In the genomic region with DNA sequence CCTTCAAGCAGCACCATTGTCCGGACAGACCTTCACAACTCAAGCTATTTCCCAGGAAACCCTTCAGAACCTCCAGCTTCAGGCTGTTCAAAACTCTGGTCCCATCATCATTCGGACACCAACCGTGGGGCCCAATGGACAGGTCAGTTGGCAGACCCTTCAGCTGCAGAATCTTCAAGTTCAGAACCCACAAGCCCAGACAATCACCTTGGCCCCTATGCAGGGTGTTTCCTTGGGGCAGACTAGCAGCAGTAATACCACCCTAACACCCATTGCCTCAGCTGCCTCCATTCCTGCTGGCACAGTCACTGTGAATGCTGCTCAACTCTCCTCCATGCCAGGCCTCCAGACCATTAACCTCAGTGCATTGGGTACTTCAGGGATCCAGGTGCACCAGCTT, we compare ENCODE assay signal across 15 mouse cellular contexts. TPM values are rescaled to one million over a fixed set of nuclear protein-coding genes. Genes with fewer than 3 reads are reported as not detected.
DNase-seq lines count a peak whose midpoint lies in the region; ATAC-seq and TF ChIP-seq lines count a peak whose summit lies in the region.
"Had no signal": no experiment of that assay in that cellular context is flagged by ENCODE, and none has a peak within 500 bp of the region (broad histone marks: within the 10 kb centered on the region; RNA-seq: fewer than 3 reads in every experiment).

No protein-coding gene starts in this region.

- 92% methylated on average over 3 of the region's 3 CpGs for WGBS in heart, embryonic 15.5 days
- 92% methylated on average over 3 of the region's 3 CpGs for WGBS in embryonic facial prominence, embryonic 15.5 days
- WGBS in liver, embryonic 13.5 days (ENCODE audit: insufficient replicate concordance), result 91% methylated on average over 3 of the region's 3 CpGs

- no peak for TF ChIP-seq EP300 in ES-Bruce4 (IDR thresholded peaks at IDR 0.05; ENCODE audit: insufficient read depth, low read depth, low read length)

- H3K27me3 ChIP-seq in heart, embryonic 15.5 days, result no peaks in the 10 kb centered on the region
- no peaks in the 10 kb centered on the region for H3K27me3 ChIP-seq in ES-Bruce4 (ENCODE audit: control insufficient read depth, insufficient read depth, low read length, poor library complexity, severe bottlenecking)
- no peaks in the 10 kb centered on the region for H3K27me3 ChIP-seq in embryonic facial prominence, embryonic 15.5 days
- H3K27me3 ChIP-seq in liver, embryonic 13.5 days, result no peaks in the 10 kb centered on the region

- peaks cover 41% of the 10 kb centered on the region for H3K4me1 ChIP-seq in heart, embryonic 15.5 days (replicated peaks)
- peaks cover 3% of the 10 kb centered on the region for H3K4me1 ChIP-seq in ES-Bruce4 (ENCODE audit: control insufficient read depth, insufficient read depth, low read length)
- peaks cover 52% of the 10 kb centered on the region for H3K4me1 ChIP-seq in embryonic facial prominence, embryonic 15.5 days
- H3K4me1 ChIP-seq in liver, embryonic 13.5 days (replicated peaks), result peaks cover 64% of the 10 kb centered on the region

- H3K9ac ChIP-seq in heart, embryonic 15.5 days, result no peak overlapping the region
- H3K9ac ChIP-seq in ES-Bruce4 (ENCODE audit: low read depth, poor library complexity, severe bottlenecking), result no peak overlapping the region
- H3K9ac ChIP-seq in embryonic facial prominence, embryonic 15.5 days, result no peak overlapping the region
- H3K9ac ChIP-seq in liver, embryonic 13.5 days, result peak overlapping the region; percentile 35

- no peak overlapping the region for H3K27ac ChIP-seq in heart, embryonic 15.5 days
- no peak overlapping the region for H3K27ac ChIP-seq in ES-Bruce4 (ENCODE audit: insufficient read depth, low read length)
- H3K27ac ChIP-seq in embryonic facial prominence, embryonic 15.5 days (replicated peaks), result no peak overlapping the region
- H3K27ac ChIP-seq in liver, embryonic 13.5 days, result peak overlapping the region; percentile 48

- ATAC-seq in heart, embryonic 15.5 days (replicated peaks; ENCODE audit: insufficient number of reproducible peaks, insufficient read depth, low FRiP score, low read depth), result no peak
- no peak for ATAC-seq in embryonic facial prominence, embryonic 15.5 days (ENCODE audit: insufficient number of reproducible peaks, low FRiP score, low TSS enrichment, low read depth)
- no peak for ATAC-seq in liver, embryonic 13.5 days (ENCODE audit: low read depth)

- no peak for TF ChIP-seq POLR2A in ES-Bruce4 (IDR thresholded peaks at IDR 0.05; ENCODE audit: insufficient read depth, low read length)

- H3K4me3 ChIP-seq in heart, embryonic 15.5 days, result 0 out of 2 replicates have a peak overlapping the region, but pooled peaks have one; percentile 3
- 0 out of 2 replicates have a peak overlapping the region, but pooled peaks have one; percentile 6 for H3K4me3 ChIP-seq in ES-Bruce4 (ENCODE audit: low read depth, low read length)
- H3K4me3 ChIP-seq in embryonic facial prominence, embryonic 15.5 days (replicated peaks), result no peak overlapping the region
- peak overlapping the region; percentile 20; the same call in 1 of the 2 replicates for H3K4me3 ChIP-seq in liver, embryonic 13.5 days (replicated peaks)

- no peaks in the 10 kb centered on the region for H3K9me3 ChIP-seq in heart, embryonic 15.5 days (replicated peaks)
- no peaks in the 10 kb centered on the region for H3K9me3 ChIP-seq in ES-Bruce4 (replicated peaks; ENCODE audit: control insufficient read depth, insufficient read depth, low read length, poor library complexity, severe bottlenecking)
- no peaks in the 10 kb centered on the region for H3K9me3 ChIP-seq in embryonic facial prominence, embryonic 15.5 days (replicated peaks)
- no peaks in the 10 kb centered on the region for H3K9me3 ChIP-seq in liver, embryonic 13.5 days (replicated peaks)

- no peak for DNase-seq in heart, adult 8-10 months (ENCODE audit: low spot score)
- DNase-seq in liver, embryonic 13.5 days, result no peak
- DNase-seq in adrenal gland, adult 18-20 months (ENCODE audit: low spot score in 2 of 2), result no peak
- DNase-seq in right cerebral cortex, adult 2 months (ENCODE audit: low spot score in 2 of 2), result no peak
- no peak for DNase-seq in embryo, embryonic 9.5 days (ENCODE audit: extremely low spot score)
- DNase-seq: adrenal gland, postnatal 10 days; gastrocnemius, postnatal 25 days; kidney, postnatal 25 days; left cerebral cortex, postnatal 4 days had no signal

- TF ChIP-seq CTCF in ES-Bruce4 (IDR thresholded peaks at IDR 0.05; ENCODE audit: low read depth, low read length), result no peak

- H3K36me3 ChIP-seq in heart, embryonic 15.5 days, result peaks cover 43% of the 10 kb centered on the region
- peaks cover 57% of the 10 kb centered on the region for H3K36me3 ChIP-seq in ES-Bruce4 (ENCODE audit: control insufficient read depth, insufficient read depth, low read length, poor library complexity, severe bottlenecking)
- H3K36me3 ChIP-seq in embryonic facial prominence, embryonic 15.5 days, result peaks cover 49% of the 10 kb centered on the region
- H3K36me3 ChIP-seq in liver, embryonic 13.5 days, result peaks cover 65% of the 10 kb centered on the region

- H3K4me2 ChIP-seq in heart, embryonic 15.5 days, result 0 out of 2 replicates have a peak overlapping the region, but pooled peaks have one; percentile 16
- peak overlapping the region; percentile 27 for H3K4me2 ChIP-seq in embryonic facial prominence, embryonic 15.5 days (replicated peaks)
- H3K4me2 ChIP-seq in liver, embryonic 13.5 days, result peak overlapping the region; percentile 38

RNA-seq across cellular contexts. Expression of gene Sp1, which starts 3.3 kb away (rescaled TPM):
- 4.7 and 5.0 TPM in 2 replicates for polyA plus RNA-seq in heart, embryonic 15.5 days (2015; fragmentation: Nextera tagmentation; extraction: Ambion mirVana)
- 10 to 100 TPM; 31.8 to 43.8 (median 38.7) TPM for total RNA-seq in heart, adult 8-10 months (2022)
- polyA plus RNA-seq in ES-Bruce4 (2011; ENCODE audit: insufficient read depth, insufficient read length, low read depth, missing spikeins), result 103 and 106 TPM in 2 replicates
- 10.0 and 11.8 TPM in 2 replicates for polyA plus RNA-seq in embryonic facial prominence, embryonic 15.5 days (2015; fragmentation: Nextera tagmentation; extraction: Ambion mirVana)
- 4.0 and 4.3 TPM in 2 replicates for polyA plus RNA-seq in liver, embryonic 13.5 days (2015; fragmentation: Nextera tagmentation; extraction: Ambion mirVana)
- total RNA-seq in adrenal gland, adult 18-20 months (2021), result 10 to 100 TPM; 61.1 to 62.1 TPM

RNA-seq across cellular contexts. Expression of gene Amhr2, which starts 35.9 kb away (rescaled TPM):
- polyA plus RNA-seq in heart, embryonic 15.5 days (2015; fragmentation: Nextera tagmentation; extraction: Ambion mirVana), result 4.9 and 5.7 TPM in 2 replicates
- under 1 TPM; 0.19 to 1.00 (median 0.63) TPM for total RNA-seq in heart, adult 8-10 months (2022)
- 1.8 and 2.8 TPM in 2 replicates for polyA plus RNA-seq in ES-Bruce4 (2011; ENCODE audit: insufficient read depth, insufficient read length, low read depth, missing spikeins)
- polyA plus RNA-seq in embryonic facial prominence, embryonic 15.5 days (2015; fragmentation: Nextera tagmentation; extraction: Ambion mirVana), result 0.59 and 0.75 TPM in 2 replicates
- polyA plus RNA-seq in liver, embryonic 13.5 days (2015; fragmentation: Nextera tagmentation; extraction: Ambion mirVana), result 0.14 and 0.42 TPM in 2 replicates
- total RNA-seq in adrenal gland, adult 18-20 months (2021), result 1 to 10 TPM; 1.5 to 2.0 TPM
- total RNA-seq: common myeloid progenitor, adult 5-6 weeks had no signal
- polyA plus RNA-seq: neural tube, embryonic 11.5 days had no signal

RNA-seq across cellular contexts. Expression of gene Sp7, which starts 42.3 kb away (rescaled TPM):
- polyA plus RNA-seq in heart, embryonic 15.5 days (2015; fragmentation: Nextera tagmentation; extraction: Ambion mirVana), result 0.15 and 0.22 TPM in 2 replicates
- not detected for total RNA-seq in heart, adult 8-10 months (2022)
- polyA plus RNA-seq in ES-Bruce4 (2011; ENCODE audit: insufficient read depth, insufficient read length, low read depth, missing spikeins), result not detected in 2 replicates
- polyA plus RNA-seq in embryonic facial prominence, embryonic 15.5 days (2015; fragmentation: Nextera tagmentation; extraction: Ambion mirVana), result 35.4 and 35.8 TPM in 2 replicates
- 0.07 and 0.09 TPM in 2 replicates for polyA plus RNA-seq in liver, embryonic 13.5 days (2015; fragmentation: Nextera tagmentation; extraction: Ambion mirVana)
- total RNA-seq in adrenal gland, adult 18-20 months (2021), result under 1 TPM in 1 of 2 experiments, not detected in 1; 0.10 TPM
- total RNA-seq: common myeloid progenitor, adult 5-6 weeks; gastrocnemius, postnatal 25 days; MEL had no signal

RNA-seq across cellular contexts. Expression of gene Prr13, which starts 49.5 kb away (rescaled TPM):
- 87.9 and 91.2 TPM in 2 replicates for polyA plus RNA-seq in heart, embryonic 15.5 days (2015; fragmentation: Nextera tagmentation; extraction: Ambion mirVana)
- 10 to 100 TPM; 18.7 to 25.3 (median 22.0) TPM for total RNA-seq in heart, adult 8-10 months (2022)
- polyA plus RNA-seq in ES-Bruce4 (2011; ENCODE audit: insufficient read depth, insufficient read length, low read depth, missing spikeins), result 49.7 and 55.4 TPM in 2 replicates
- 89.4 and 93.7 TPM in 2 replicates for polyA plus RNA-seq in embryonic facial prominence, embryonic 15.5 days (2015; fragmentation: Nextera tagmentation; extraction: Ambion mirVana)
- 108 and 112 TPM in 2 replicates for polyA plus RNA-seq in liver, embryonic 13.5 days (2015; fragmentation: Nextera tagmentation; extraction: Ambion mirVana)
- total RNA-seq in adrenal gland, adult 18-20 months (2021), result 100 to 1,000 TPM in 1 of 2 experiments, 10 to 100 TPM in 1; 86.2 to 148 TPM

RNA-seq across cellular contexts. Expression of gene Aaas, which starts 58.7 kb away (rescaled TPM):
- 39.1 and 52.4 TPM in 2 replicates for polyA plus RNA-seq in heart, embryonic 15.5 days (2015; fragmentation: Nextera tagmentation; extraction: Ambion mirVana)
- total RNA-seq in heart, adult 8-10 months (2022), result 10 to 100 TPM in 3 of 4 experiments, 1 to 10 TPM in 1; 9.8 to 15.0 (median 12.5) TPM
- polyA plus RNA-seq in ES-Bruce4 (2011; ENCODE audit: insufficient read depth, insufficient read length, low read depth, missing spikeins), result 196 and 252 TPM in 2 replicates
- 61.2 and 63.0 TPM in 2 replicates for polyA plus RNA-seq in embryonic facial prominence, embryonic 15.5 days (2015; fragmentation: Nextera tagmentation; extraction: Ambion mirVana)
- polyA plus RNA-seq in liver, embryonic 13.5 days (2015; fragmentation: Nextera tagmentation; extraction: Ambion mirVana), result 60.9 and 61.9 TPM in 2 replicates
- 10 to 100 TPM; 12.0 to 14.7 TPM for total RNA-seq in adrenal gland, adult 18-20 months (2021)

Comparison
In these comparisons a context has a peak if more than half of its experiments do, and no peak if none do; other contexts are left out.
1. RNA of gene Sp7, which starts 42.3 kb away (polyA plus RNA-seq): 35.4 to 35.8 TPM in embryonic facial prominence, embryonic 15.5 days; 0.15 to 0.22 TPM in heart, embryonic 15.5 days, 0.07 to 0.09 TPM in liver, embryonic 13.5 days and not detected in ES-Bruce4; every median in the first group is over 10 times any median in the second.
2. Peak in every context shown above with its lines, with median percentiles within 50 percentile points of each other: H3K4me2 ChIP-seq.